Mouse (Mus musculus) mesoderm, embryonic 11.5 days (tissue): Measurements from ENCODE around the gene Stra6l.

Source experiments
- DNase-seq: peaks from one replicate; pipeline ENCODE4 v3.0.0-alpha.2; 2012; ENCODE audit warnings: low read depth, low spot score

The Stra6l gene

DNA sequence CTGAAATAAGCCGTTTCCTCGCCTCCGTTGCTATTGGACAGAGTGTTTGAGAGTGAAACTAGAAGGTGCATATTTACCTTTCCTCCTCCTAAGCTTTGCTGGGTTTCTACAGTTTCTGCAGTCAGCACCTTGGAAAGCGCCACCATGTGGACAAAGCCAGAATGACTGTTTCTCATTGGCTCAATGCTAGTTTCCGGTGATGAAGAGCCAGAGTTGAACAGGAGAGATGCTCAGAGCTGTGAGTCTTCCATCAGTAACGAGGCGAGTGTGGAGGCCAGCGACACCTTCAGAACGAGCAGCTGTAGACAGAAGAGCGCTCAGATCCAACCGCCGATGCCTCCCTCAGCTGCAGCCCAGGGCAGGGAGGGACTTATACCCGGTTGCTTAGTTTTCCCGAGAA, 4.1 kb upstream of the Stra6l start:
- peak; percentile 65 for DNase-seq

DNA sequence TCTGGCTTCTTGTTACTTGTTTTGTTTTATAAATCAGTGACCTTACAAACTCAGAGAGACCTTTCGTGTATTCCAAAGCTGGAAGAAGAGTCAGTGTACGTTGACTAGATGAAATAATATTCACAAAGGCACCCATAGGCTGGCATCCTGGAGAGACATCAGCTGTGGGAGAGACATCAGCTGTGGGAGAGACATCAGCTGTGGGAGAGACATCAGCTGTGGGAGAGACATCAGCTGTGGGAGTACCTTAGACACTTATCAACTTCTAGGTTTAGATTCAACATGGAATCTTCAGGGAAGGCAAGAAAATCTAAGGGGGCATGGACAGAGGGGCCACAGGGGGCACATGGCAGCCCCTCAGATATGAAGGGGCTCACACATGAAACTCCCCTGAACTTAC, 2.2 kb upstream of the Stra6l start:
- no peak for DNase-seq

DNA sequence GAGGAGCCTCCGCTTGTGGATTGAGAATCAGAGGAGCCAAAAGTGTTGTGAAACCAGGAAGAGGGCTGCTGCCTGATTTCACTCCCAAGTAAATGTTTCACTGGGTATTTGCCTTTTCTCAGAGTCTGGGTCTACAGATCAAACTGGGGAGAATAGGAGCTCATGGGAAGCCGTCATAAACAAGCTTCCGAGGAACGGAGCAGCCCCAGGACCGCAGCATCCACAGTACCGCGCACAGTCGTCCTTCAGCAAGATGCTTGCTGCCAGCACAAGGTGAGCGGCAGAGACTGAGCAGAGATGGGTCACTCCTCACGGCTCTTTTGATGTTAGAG, 327 bp downstream of the Stra6l start:
- no peak for DNase-seq

DNA sequence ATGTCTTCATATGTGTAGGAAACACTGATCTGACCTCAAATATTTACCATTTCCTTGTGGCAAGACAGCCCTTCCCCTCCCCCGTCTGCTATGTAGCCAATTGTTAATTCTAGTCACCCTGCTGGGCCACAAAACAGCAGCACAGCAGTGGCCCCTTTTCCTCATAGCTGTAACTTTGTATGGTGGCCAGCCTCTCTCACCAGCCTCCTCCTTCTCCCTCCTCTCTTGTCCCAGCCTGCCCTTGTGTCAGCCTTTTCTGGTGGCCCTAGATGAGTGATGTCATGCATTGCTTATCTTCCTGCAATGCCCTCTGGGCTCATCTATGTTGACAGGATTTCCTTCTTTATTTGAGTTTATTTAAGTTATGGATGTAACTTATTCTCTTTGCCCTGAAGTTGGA, 955 bp downstream of the Stra6l start:
- no peak for DNase-seq

DNA sequence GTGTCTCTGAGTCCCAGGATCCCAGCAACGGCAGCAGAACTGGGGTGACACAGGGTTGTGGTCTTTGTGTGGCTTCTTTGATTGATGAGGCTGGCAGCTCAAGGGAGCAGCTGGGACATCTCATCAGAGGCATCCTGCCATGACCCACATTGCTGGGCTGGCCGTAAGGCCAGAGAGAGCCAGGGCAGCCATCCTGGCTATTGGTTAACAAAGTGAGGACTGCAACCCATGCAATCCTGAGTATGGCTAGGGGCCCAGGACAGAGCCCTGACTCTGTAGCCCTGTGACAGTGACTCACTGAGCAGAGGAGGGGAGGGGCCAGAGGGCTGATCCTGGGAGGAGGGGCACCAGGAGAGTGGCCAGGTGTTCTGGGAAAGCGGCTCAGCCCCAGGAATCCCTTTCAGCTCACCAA, 3.2 kb downstream of the Stra6l start:
- DNase-seq: peak; percentile 44

DNA sequence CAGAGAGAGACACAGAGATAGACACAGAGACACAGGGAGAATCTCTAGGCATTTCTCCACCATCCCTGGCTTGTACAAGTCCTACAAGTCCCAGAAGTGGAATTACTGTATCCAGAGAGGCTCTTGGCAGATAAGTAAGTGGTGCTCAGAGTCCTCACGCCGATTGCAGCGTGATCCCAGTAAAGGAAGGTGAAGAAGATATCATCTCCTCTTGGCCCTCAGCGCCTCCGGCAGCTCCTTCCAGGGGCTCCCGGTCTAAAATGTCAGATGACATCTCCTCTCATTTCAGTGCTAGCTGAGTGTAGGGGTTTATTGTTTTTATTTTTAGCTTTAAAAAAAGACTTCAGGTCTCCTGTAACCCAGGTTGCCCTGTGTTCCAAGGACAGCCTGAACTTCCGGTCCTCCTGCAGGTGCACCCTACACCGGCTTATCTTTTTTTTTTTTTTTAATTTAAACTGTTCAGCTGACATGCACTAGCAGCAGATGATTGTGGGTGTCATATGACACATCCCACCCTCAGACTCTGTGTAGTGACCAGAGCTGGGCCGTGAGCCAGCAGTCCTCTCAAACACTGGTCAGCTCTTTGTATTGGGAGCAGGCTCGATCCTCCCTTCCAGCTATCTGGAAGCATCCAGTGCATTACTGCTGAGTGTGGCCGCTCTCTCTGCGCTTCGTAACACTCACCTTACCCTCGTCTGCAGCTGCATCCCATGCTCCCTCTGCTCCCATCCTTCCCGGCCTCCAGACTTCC, 5.2 kb downstream of the Stra6l start:
- DNase-seq: no peak

DNA sequence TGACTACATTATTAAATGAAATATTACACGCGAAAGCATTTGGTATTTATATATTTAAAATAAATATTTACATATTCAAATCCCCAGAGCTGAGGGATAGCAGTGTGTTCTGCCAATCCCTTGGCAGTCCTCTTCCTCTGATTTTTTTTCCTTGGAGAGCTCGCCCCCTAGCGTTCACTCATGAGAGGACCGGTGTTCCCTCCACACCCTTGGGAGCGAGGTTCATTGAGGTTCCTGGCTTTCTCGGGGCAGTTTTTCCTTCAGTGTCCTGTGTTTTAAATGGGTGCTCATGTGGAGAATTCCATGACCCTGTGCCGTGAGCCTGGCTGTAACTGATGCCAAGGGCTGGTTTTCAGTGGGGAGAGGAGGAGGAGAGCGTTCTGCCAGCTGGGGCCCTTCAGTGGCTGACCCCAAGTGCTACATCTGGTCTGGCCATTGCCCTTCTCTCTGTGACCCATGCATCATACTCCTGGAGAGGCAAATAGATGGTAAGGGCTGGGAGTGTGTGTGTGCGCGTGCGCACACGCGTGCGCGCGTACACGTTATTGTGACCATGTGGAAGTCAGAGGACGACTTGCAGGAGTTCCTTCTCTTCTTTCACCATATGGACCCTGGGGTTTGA, 7.5 kb downstream of the Stra6l start:
- DNase-seq: peak; percentile 77

DNA sequence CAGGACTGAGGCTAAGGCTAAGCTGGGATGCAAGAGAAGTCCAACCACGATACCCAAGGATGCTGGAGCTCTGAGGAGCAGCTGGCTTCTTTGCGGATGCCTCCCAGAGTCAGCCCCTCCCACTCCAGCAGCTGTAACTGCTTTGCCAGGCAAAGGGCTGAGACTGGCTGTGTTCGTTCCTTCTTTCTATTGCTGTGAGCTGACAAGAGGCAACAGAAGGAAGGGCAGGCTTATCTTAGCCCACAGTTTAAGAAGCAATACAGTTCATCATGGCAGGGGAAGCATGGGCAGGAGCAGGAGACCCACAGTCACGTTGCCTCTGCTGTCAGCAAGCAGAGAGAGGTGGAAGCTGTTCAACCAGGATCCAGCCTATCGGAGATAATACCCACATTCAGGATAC, 12.7 kb downstream of the Stra6l start:
- no peak for DNase-seq

DNA sequence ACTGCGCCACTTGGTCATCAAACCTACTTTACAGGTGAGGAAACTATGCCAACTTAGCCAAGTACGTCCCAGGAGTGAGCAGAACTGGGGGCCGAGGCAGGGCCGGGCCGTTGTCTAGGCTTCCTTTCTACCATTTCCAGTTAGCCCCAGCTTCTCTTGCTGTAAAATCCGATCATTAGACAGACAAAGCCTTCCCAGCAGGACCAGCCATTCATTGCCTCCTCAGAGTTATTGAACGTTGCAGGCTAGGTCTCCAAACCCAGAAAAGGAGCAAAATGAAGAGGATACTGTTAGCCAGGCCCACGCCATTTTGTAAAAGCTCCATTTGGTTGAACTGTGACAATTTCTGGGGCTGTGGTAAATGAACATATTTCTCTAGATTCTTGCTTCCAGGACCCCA, 19.0 kb downstream of the Stra6l start:
- no peak for DNase-seq

DNA sequence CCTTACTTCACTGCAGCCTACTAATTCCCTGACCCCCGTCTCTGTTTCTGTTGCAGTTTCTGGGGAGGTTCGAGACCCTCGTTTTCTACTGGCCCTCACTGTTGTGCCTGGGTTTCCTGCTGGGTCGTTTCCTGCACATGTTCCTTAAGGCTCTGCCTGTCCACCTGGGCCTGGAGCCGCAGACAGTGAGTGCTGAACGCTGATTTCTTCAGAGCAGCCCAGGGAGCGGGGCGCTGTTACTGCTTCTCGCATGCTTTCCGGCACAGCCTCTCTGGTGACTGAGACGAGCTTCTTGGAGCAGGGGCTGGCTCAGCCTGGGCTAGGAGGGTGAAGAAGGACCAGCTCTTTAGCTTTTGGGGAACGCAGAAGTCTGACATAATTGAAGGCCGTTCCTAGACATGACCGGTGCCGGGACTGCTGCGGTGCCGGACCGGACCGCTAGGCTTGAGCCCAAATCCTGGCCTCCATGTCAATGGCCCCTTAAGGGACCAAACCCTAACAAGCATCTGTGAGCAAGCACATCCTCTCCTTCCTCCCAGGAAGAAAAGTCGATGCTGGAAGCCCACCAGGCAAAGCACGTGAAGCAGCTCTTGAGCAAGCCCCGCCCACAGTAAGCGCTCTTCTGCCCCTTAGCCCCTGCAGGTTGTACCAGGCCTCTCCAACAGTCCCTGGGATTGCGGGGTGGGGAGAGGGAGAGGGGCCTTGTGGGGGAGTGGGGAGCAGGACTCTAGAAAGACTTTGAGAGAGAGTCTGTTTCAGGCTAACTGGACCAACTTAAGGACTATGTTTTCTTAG, 20.8 kb downstream of the Stra6l start:
- DNase-seq: no peak

DNA sequence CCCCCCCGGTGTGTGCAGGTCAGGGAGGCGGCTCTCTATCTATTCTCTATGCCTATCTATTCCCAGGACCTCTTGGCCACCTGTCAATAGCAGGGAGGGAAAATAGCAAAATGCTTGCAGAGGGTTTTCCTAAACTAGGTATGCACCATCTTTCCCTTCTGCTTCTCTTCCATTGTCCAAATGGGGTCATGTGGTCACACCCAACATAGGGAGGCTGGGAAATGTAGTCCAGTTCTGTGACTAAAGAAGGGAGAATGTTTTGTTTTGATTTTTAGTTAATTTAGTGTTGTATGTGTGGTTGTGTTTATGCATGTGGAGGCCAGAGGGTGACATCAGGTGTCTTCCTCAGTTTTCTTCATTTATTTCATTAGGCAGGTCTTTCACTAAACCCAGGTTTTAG, 23.7 kb downstream of the Stra6l start:
- DNase-seq: no peak

DNA sequence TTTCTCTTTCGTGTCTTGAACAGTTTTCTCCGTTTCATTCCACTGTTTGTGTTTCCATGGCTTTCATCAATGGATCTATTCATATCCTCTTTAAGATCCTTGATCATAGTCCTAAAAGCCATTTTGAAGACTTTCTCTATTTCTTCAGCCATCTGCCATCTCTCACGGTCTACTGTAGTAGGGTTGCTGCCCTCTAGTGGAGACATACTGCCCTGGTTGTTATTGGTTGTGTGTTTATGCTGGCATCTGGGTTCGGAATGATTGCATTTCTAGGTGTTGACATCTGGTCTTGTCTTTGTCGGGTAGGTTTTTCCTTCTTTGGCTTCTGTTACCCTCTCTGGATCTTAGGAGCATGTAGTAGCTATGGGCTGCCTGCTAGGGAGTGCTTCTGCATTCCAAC, 30.5 kb downstream of the Stra6l start:
- peak; percentile 66 for DNase-seq

DNA sequence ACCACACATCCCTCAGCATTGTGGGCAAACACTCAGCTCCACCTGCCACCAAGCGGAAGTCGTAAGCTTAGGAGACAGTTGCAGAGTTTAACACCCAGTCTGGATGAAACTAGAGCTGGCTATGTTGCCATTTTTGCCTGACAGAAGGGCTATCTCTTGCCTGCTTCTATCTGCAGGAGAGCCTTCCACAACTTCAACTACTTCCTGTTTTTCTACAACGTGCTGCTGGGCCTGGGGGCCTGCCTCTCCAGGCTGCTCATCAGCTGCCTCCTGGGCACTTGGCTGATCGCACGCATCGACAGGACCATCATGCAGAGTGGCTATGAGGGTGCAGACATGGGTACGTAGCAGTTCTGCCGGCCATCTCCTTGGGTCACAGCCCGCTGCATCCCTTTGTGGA, 34.1 kb downstream of the Stra6l start:
- DNase-seq: no peak

DNA sequence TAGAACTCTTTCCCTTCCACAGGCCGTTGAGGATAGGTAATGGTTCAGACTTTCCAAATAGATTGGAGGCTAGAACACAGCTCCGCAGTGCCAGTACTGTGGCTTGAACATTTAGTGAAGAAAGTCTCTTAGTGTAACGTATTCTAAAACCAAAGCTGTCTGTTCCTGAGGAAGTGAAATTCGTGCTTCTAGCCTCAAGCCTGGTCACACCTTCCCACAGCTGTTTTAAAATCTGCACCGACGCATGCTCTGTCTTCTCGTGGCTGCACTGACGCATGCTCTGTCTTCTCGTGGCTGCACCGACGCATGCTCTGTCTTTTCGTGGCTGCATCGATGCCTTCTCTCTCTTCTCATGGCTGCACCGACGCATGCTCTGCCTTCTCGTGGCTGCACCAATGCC, 34.8 kb downstream of the Stra6l start:
- no peak for DNase-seq

DNA sequence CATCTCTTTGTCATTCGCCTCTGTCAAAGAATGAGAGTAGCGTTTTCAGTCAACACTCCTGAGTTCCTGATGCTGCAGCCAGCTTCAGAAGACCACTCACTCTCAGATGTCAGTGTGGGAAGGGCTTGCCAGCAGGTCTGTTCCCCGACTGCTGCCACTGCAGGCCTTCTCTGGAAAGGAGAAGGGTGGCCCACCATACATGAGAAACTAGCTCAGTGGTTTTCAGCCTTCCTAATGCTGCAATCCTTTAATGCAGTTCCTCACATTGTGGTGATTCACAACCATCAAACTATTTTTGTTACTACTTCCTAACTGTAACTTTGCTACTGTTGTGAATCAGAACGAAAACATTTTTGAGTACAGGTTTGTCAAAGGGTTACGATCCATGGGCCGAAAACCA, 41.0 kb downstream of the Stra6l start:
- DNase-seq: no peak

DNA sequence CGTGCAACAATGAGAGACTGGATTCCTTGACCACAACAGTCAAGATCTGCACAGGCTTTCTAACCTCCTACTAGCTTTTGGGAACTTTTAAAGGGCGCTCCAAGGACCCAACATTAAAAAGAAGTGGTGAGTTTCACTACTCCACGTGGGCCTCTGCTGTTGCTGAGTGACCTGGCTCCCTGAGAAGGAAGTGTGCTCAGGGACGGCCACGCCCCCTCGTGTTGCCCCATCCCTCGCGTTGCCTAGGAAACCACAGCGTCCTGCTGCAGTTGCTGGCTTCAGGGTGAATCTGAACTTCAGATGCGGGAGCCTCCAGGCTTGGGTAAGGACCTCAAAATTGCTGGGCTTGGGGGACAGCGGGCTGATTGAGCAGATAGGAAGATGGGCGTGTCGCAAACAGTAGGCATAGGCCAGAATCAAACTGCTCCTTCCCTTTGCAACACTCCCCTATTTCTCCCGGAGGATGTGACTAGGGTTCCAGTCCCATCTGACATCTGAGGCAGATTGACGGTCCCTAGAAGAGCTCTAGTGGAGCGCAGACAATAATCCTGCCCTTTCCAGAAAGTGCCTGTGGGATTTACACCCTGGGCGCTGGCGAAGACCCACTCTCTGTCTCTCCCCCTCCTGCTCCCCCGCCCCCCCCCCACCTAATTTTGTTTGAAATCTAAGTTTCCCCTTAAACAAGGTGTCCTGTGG, 41.8 kb downstream of the Stra6l start, which contains the start of gene Ccdc180:
TSS of gene Ccdc180 (plus strand) at position 238 of the 696 bp plus-strand sequence.
- peak; percentile 83 for DNase-seq

DNA sequence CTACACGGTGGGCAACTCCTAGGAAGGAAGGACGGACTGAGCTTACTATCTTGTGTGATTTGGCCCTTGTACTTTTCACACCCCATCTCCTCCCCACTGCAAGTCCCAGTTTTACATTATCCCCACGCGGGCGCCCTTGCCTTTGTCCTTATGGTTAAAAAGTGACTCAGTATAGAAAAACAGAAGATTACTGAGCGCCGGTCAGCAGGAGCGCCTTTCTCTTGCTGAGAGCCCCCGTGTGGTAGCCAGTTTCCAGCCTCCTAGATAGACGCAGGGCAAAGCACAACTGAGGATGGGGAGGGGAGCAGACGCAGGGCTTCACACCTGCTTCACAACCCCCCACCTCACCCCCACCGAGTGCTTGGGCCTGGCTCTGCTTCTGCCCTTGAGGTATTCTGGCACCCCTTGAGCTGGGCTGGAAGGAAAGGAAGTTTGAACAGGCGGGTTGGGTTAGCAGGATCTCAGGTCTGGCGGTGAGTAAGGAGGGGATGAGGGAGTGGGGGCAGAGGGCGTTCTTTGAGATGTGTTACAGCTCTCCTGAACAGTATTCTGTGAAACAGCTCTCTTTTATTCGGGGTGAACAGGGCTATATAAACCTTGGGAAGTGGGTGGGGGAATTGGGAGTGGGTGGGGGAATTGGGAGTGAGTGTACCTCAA, 48.1 kb downstream of the Stra6l start:
- DNase-seq: no peak

DNA sequence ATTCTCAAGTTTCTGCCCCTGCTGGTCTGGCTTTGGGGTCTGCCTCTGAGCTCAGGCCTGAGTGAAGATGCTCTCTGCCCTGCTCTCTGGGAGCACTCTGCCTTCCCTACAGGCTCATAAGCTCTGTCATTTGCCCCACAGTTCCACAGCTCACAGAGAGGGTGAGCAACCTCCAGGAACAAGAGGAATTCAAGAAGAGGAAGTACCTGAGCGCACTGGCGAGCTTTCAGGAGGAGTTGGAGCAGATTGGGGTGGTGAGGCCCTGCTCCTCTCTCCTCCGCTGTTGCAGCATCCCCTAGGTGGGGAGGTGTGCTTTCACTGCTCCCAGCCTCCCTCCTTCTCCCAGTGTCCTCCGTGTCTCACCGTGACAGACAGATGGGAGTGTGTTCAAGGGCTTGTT, 49.9 kb downstream of the Stra6l start:
- no peak for DNase-seq

DNA sequence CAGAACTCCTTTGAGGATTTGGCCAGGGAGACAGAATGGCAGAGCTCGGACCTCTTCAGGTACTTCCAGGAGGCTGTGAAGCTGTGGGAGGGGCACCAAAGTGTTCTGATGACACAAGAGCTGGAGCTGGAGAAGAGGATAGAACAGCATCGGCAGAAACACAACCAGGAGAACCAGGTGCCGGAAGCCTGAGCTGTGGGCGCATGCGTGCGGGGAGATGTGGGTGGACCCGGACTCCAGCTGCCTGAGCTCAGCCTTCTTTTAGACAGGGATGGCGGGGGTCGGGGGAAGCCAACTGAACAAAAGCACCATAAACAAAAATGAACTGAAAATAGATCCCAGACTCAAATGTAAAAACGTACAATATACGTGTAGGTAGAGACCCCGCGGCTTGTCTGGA, 60.8 kb downstream of the Stra6l start:
- DNase-seq: no peak

DNA sequence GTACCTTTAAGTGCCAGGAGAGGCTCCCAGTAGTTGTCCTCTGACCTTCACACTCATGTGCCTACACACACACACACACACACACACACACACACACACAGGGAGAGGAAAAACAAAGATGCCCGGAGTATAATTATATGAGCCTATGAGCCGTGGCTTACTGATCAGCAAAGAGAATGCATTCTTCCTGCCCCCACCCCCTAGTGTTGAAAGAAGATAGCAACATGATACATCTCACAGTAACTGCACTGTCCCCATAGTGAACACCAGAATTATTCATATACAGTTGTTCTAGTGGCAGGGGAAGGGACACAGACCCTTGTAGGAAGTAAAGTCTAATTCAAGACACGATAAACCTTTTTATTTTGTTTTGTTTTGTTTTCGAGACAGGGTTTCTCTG, 61.5 kb downstream of the Stra6l start:
- DNase-seq: no peak

DNA sequence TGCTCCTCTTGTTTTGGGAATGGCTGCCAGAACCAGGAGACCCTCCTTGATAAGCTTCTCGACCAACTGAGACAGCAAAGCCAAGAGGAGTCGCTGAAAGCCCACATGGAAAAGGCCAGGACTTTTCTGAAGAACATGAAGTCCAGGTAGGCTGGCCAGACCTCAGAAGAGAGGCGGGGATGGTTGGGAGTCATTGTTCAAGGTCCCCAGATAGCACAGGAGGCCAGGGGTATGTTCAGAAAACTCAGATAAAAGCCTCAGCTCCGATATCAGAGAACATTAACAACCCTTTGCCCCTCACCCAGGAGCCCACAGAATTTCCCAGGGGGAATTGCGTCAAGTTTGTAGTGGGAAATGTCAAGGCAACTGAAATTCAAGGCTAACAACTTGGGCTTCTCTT, 62.8 kb downstream of the Stra6l start:
- DNase-seq: no peak

DNA sequence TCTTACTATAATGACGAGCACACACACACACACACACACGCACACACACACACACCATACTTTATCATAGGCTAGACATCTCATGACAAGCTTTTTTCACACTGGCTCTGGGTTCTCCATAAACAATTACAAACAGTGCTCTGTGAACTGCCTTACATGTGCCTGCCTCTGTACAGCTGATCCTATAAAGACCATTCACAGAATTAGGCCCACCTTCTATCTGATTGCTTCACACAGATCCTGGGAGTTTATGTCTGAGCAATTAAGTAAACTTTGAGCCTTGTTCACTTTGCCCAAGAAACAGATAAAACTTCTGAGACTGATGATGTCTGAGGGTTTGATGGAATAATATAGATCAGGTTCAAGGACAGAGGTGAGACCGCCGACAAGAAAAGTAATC, 63.4 kb downstream of the Stra6l start:
- DNase-seq: no peak
